Mouse (Mus musculus) hindbrain, embryonic 13.5 days (tissue): ENCODE data around the gene Wnt5a. TPM values are rescaled to one million over a fixed set of nuclear protein-coding genes. Genes with fewer than 3 reads are reported as not detected.
A peak's percentile ranks its signal among the peaks of the same experiment; 100 is the strongest.

Experiments used
- ATAC-seq: fragments of 200-750 bp; cut with Nextera tagmentation; 2 replicates; pipeline ENCODE4 v1.8.0; 2017; ENCODE audit warnings: moderate TSS enrichment; ENCODE audit not compliant: low FRiP score
- H3K27ac ChIP-seq: fragments of 300-500 bp; sonication (generic); 2 replicates; pipeline ENCODE4 v1.5.1; 2015; ENCODE audit warnings: inconsistent platforms, mild to moderate bottlenecking, moderate library complexity
- H3K27me3 ChIP-seq: fragments of 300-500 bp; sonication (generic); 2 replicates; pipeline ENCODE4 v1.6.1; 2015; ENCODE audit warnings: mild to moderate bottlenecking, inconsistent platforms
- H3K36me3 ChIP-seq: fragments of 300-500 bp; sonication (generic); 2 replicates; pipeline ENCODE4 v1.6.1; 2015; ENCODE audit warnings: mild to moderate bottlenecking, inconsistent platforms
- H3K4me1 ChIP-seq: fragments of 300-500 bp; sonication (generic); replicated peaks from 2 replicates; pipeline ENCODE4 v1.6.1; 2015; ENCODE audit warnings: inconsistent platforms
- H3K4me2 ChIP-seq: fragments of 300-500 bp; sonication (generic); 2 replicates; pipeline ENCODE4 v1.6.1; 2015; ENCODE audit warnings: inconsistent platforms, mild to moderate bottlenecking, moderate library complexity
- H3K4me3 ChIP-seq: fragments of 300-500 bp; sonication (generic); 2 replicates; pipeline ENCODE4 v1.5.1; 2015; ENCODE audit warnings: mild to moderate bottlenecking, inconsistent platforms
- H3K9ac ChIP-seq: fragments of 300-500 bp; sonication (generic); 2 replicates; pipeline ENCODE4 v1.6.1; 2015; ENCODE audit warnings: mild to moderate bottlenecking, inconsistent platforms
- H3K9me3 ChIP-seq: fragments of 300-500 bp; sonication (generic); 2 replicates; pipeline ENCODE4 v1.6.1; 2016; ENCODE audit warnings: inconsistent platforms
- WGBS: fragments of 180-500 bp; shearing (Covaris S2); methylation state at CpG from one replicate; pipeline ENCODE4 v1.1.7; 2015; 5-methylcytosine and 5-hydroxymethylcytosine counted together
- polyA plus RNA-seq: library from polyadenylated mRNA; unstranded; fragments of >200 nt; fragmentation: Nextera tagmentation; extraction: Ambion mirVana; gene quantifications from 2 replicates; pipeline ENCODE4 v1.2.1, GENCODE M21; 2015

Gene Wnt5a
- polyA plus RNA-seq, 1 experiment from 2014 or later: 35.4 TPM

DNA sequence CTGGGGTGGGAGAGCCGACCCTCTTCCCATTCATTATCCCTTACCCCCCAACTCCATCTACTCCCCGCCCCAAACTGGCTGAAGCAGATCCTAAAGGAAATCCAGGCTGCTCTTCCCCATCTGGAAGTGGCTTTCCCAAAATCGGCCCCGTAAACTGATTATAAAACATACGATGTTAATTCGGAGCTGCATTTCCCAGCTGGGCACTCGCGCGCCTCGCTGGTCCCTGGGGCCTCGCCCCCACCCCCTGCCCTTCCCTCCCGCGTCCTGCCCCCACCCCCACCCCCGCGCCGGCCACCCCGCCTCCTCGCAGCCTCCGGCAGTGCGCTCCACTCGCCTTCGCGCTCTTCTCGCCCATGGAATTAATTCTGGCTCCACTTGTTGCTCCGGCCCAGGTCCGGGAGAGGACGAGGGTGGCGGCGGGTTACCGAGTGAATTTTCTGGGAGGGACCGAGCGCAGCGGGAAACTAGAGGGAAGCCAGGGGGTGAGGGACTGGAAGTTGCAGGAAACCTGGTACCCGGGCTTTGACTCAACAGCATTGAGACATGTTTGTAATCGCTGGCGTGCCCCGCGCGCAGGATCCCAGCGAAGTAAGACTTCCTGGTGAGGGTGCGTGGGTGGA, 6.6 kb downstream of the Wnt5a start:
- ATAC-seq: no peak
- Histone ChIP-seq H3K27me3 (peaks cover 54% of the 10 kb centered on the region), H3K4me2 (peak overlapping the region; percentile 90), H3K4me1 (peaks cover 72% of the 10 kb centered on the region), H3K9ac (peak overlapping the region; percentile 82), H3K9me3 (no peaks in the 10 kb centered on the region), H3K36me3 (no peaks in the 10 kb centered on the region), H3K4me3 (peak overlapping the region; percentile 63), H3K27ac (peak overlapping the region; percentile 85)
- under 1% methylated on average over 40 of the region's 41 CpGs for WGBS

- Histone ChIP-seq H3K36me3 (no peaks in the 10 kb centered on the region), H3K9me3 (no peaks in the 10 kb centered on the region), H3K4me3 (peak overlapping the region; percentile 63), H3K4me2 (peak overlapping the region; percentile 90), H3K4me1 (peaks cover 58% of the 10 kb centered on the region), H3K27me3 (peaks cover 52% of the 10 kb centered on the region), H3K27ac (peak overlapping the region; percentile 60; the same call in 1 of the 2 replicates), H3K9ac (peak overlapping the region; percentile 26)
- no peak for ATAC-seq
- WGBS: 58% methylated on average over 5 of the region's 5 CpGs
Observed at GRCm38 (mm10) chr14:28512805-28513590, 8.4 kb downstream of the Wnt5a start.

DNA sequence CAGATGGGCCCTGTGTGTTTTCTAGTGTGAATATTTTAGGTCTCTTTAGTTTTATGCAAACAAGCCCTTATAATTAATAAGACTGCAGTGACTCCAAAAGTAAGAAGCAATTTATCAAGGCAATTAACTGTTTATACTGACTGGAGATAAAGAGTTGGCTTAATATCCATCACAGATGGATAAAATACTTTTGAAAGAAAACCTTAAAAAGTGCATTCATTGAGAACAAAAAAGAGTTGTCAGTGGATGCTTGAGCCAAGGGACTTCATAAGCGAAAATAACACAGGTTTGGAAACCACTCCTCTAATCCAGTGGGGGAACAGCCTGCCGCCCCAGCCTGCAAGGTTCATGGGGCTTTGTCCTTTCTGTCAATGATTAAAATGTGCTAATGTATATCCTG, 9.6 kb downstream of the Wnt5a start:
- peaks cover 43% of the 10 kb centered on the region for H3K27me3 ChIP-seq
- H3K36me3 ChIP-seq: 0 out of 2 replicates have a peak, but pooled peaks cover 3% of the 10 kb centered on the region
- peaks cover 51% of the 10 kb centered on the region for H3K4me1 ChIP-seq
- no peaks in the 10 kb centered on the region for H3K9me3 ChIP-seq
- H3K4me2 ChIP-seq: peak overlapping the region; percentile 90
- WGBS: 27% methylated on average over 2 of the region's 2 CpGs
- H3K27ac ChIP-seq: no peak overlapping the region
- H3K9ac ChIP-seq: peak overlapping the region; percentile 16
- peak overlapping the region; percentile 63; the same call in 1 of the 2 replicates for H3K4me3 ChIP-seq
- no peak for ATAC-seq

DNA sequence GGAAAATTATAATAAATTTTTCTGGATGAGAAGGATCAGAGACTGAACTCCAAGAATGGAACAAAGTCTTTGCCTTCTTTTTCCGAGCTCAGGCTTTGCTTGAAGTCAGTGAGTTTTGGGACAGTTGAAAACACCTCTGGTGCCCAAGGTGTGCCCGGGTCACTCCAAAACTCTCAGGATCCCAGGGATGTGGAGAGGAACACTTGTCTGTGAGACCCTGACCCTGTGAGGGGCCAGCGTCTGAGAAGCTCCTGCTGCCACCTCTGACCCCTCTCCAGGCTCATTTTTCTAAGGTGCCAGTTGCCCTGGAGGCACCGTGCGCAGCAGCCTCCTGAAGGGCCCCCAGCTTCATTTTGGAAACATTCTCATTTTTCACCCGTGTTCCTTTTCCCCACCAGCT, 10.8 kb downstream of the Wnt5a start:
- peak overlapping the region; percentile 30 for H3K27ac ChIP-seq
- no peak overlapping the region for H3K4me3 ChIP-seq
- H3K9me3 ChIP-seq: no peaks in the 10 kb centered on the region
- H3K4me2 ChIP-seq: peak overlapping the region; percentile 90
- 0 out of 2 replicates have a peak, but pooled peaks cover 3% of the 10 kb centered on the region for H3K36me3 ChIP-seq
- peaks cover 39% of the 10 kb centered on the region for H3K4me1 ChIP-seq
- H3K27me3 ChIP-seq: peaks cover 33% of the 10 kb centered on the region
- ATAC-seq: no peak
- peak overlapping the region; percentile 20; the same call in 1 of the 2 replicates for H3K9ac ChIP-seq
- 28% methylated on average over 6 of the region's 6 CpGs for whole genome bisulfite sequencing

GRCm38 (mm10) chr14:28517631-28518560, 13.3 kb downstream of the Wnt5a start:
- H3K4me2 ChIP-seq: peak overlapping the region; percentile 34
- H3K9me3 ChIP-seq: no peaks in the 10 kb centered on the region
- peaks cover 12% of the 10 kb centered on the region for H3K36me3 ChIP-seq
- H3K27me3 ChIP-seq: peaks cover 19% of the 10 kb centered on the region
- H3K9ac ChIP-seq: peak overlapping the region; percentile 35; the same call in 1 of the 2 replicates
- H3K4me1 ChIP-seq: peaks cover 24% of the 10 kb centered on the region
- no peak overlapping the region for H3K27ac ChIP-seq
- no peak overlapping the region for H3K4me3 ChIP-seq
- ATAC-seq: no peak
- WGBS: 71% methylated on average over 39 of the region's 39 CpGs

GRCm38 (mm10) chr14:28521106-28521505, 16.6 kb downstream of the Wnt5a start:
- Histone ChIP-seq H3K4me3 (no peak overlapping the region), H3K27me3 (0 out of 2 replicates have a peak, but pooled peaks cover 3% of the 10 kb centered on the region), H3K4me1 (peaks cover 7% of the 10 kb centered on the region), H3K36me3 (peaks cover 12% of the 10 kb centered on the region), H3K9ac (no peak overlapping the region), H3K4me2 (no peak overlapping the region), H3K9me3 (no peaks in the 10 kb centered on the region), H3K27ac (no peak overlapping the region)
- 97% methylated on average over 1 of the region's 1 CpGs for WGBS
- ATAC-seq: no peak

GRCm38 (mm10) chr14:28522611-28523010, 18.1 kb downstream of the Wnt5a start:
- 0 out of 2 replicates have a peak, but pooled peaks cover 3% of the 10 kb centered on the region for H3K27me3 ChIP-seq
- H3K9ac ChIP-seq: no peak overlapping the region
- ATAC-seq: no peak
- 84% methylated on average over 21 of the region's 21 CpGs for WGBS
- no peaks in the 10 kb centered on the region for H3K9me3 ChIP-seq
- no peak overlapping the region for H3K4me2 ChIP-seq
- H3K27ac ChIP-seq: no peak overlapping the region
- H3K4me3 ChIP-seq: no peak overlapping the region
- peaks cover 12% of the 10 kb centered on the region for H3K36me3 ChIP-seq
- peaks cover 7% of the 10 kb centered on the region; the same call in 1 of the 2 replicates for H3K4me1 ChIP-seq

DNA sequence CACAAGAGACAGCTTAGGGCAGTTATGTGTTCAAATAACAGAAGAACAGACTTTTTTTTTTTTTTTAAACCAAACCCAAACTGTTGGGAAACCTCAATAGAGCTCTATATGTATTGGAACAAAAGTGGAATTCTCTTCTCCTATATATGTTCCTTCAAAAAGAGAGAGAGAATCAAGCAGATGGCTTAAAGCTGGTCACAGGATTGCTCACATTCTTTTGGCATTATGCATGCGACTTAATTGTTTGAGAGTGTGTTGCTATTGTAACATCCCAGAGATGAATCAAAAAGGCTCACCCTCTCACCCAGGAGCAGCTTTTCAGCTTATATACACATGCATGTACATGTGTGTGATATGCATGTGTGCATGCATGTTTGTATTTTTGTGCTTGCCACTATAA, 21.0 kb downstream of the Wnt5a start:
- 44% methylated on average over 1 of the region's 1 CpGs for WGBS

GRCm38 (mm10) chr14:28528151-28528685, 23.7 kb downstream of the Wnt5a start:
- ATAC-seq: no peak
- no peak overlapping the region for H3K4me3 ChIP-seq
- H3K9me3 ChIP-seq: no peaks in the 10 kb centered on the region
- no peaks in the 10 kb centered on the region for H3K4me1 ChIP-seq
- 69% methylated on average over 2 of the region's 2 CpGs for WGBS
- no peak overlapping the region for H3K27ac ChIP-seq
- no peak overlapping the region for H3K9ac ChIP-seq
- no peaks in the 10 kb centered on the region for H3K27me3 ChIP-seq
- no peaks in the 10 kb centered on the region for H3K36me3 ChIP-seq
- no peak overlapping the region for H3K4me2 ChIP-seq

More for the DNA sequence above, 21.0 kb downstream of the Wnt5a start:
- Histone ChIP-seq H3K36me3 (peaks cover 9% of the 10 kb centered on the region), H3K4me2 (no peak overlapping the region), H3K9ac (no peak overlapping the region), H3K9me3 (no peaks in the 10 kb centered on the region), H3K27ac (no peak overlapping the region), H3K4me1 (no peaks in the 10 kb centered on the region), H3K4me3 (no peak overlapping the region), H3K27me3 (no peaks in the 10 kb centered on the region)
- no peak for ATAC-seq

GRCm38 (mm10) chr14:28531531-28531930, 27.0 kb downstream of the Wnt5a start:
- H3K27me3 ChIP-seq: no peaks in the 10 kb centered on the region
- 60% methylated on average over 1 of the region's 1 CpGs for WGBS
- no peak for ATAC-seq
- H3K36me3 ChIP-seq: no peaks in the 10 kb centered on the region
- H3K27ac ChIP-seq: no peak overlapping the region
- no peak overlapping the region for H3K4me2 ChIP-seq
- no peaks in the 10 kb centered on the region for H3K9me3 ChIP-seq
- no peak overlapping the region for H3K9ac ChIP-seq
- peaks cover 5% of the 10 kb centered on the region; the same call in 1 of the 2 replicates for H3K4me1 ChIP-seq
- H3K4me3 ChIP-seq: no peak overlapping the region

DNA sequence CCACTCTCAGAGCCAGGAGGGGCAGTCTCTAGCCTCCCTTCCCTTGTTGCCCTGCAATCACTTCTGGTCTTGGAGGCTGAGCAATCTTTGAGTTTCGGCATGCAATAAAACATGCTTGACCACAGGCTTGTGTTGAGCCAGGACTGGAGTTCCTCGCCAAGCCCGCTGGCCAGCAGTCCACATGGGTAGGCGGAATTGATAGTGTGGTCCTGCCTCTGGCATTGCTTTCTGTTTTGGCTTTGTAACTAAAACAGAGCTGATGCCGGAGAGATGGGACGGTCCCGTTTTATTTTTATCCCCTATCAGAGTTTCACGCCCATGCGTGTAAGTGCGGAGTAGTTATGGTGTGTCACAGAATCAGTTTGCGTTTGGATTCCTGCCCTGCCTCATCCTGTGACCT, 28.4 kb downstream of the Wnt5a start:
- ATAC-seq: no peak
- Histone ChIP-seq H3K4me1 (peaks cover 5% of the 10 kb centered on the region; the same call in 1 of the 2 replicates), H3K4me2 (no peak overlapping the region), H3K27me3 (no peaks in the 10 kb centered on the region), H3K9me3 (no peaks in the 10 kb centered on the region), H3K27ac (no peak overlapping the region), H3K36me3 (no peaks in the 10 kb centered on the region), H3K4me3 (no peak overlapping the region), H3K9ac (no peak overlapping the region)
- WGBS: 92% methylated on average over 11 of the region's 11 CpGs
